Mouse (Mus musculus): ENCODE results near the gene S1pr2. TPM values are rescaled to one million over a fixed set of nuclear protein-coding genes. Genes with fewer than 3 reads are reported as not detected.

The S1pr2 gene
- 8.5 and 9.5 TPM in 2 replicates for polyA plus RNA-seq (2015; fragmentation: Nextera tagmentation; extraction: Ambion mirVana)

- Histone ChIP-seq H3K9ac (replicated peaks) (peak within 1 kb of the TSS; percentile 78), H3K9me3 (no peaks in the 10 kb centered on the region), H3K4me1 (replicated peaks) (peaks cover 40% of the 10 kb centered on the region), H3K27ac (peak within 1 kb of the TSS; percentile 54; the same call in 1 of the 2 replicates), H3K4me3 (replicated peaks) (peak within 1 kb of the TSS; percentile 72), H3K36me3 (no peaks in the 10 kb centered on the region), H3K4me2 (replicated peaks) (peak within 1 kb of the TSS; percentile 95), H3K27me3 (peaks cover 11% of the 10 kb centered on the region; the same call in 1 of the 2 replicates)
- WGBS: under 1% methylated on average over 47 of the region's 47 CpGs
- peak; percentile 72 for ATAC-seq
Measured at GRCm38 (mm10) chr9:20976216-20976960, at the start of gene S1pr2. Gene S1pr2 (minus strand): TSS chr9:20976781.

- H3K9ac ChIP-seq (replicated peaks): no peak overlapping the region
- H3K27ac ChIP-seq: no peak overlapping the region
- peaks cover 59% of the 10 kb centered on the region for H3K27me3 ChIP-seq
- H3K9me3 ChIP-seq: no peaks in the 10 kb centered on the region
- ATAC-seq: no peak
- H3K4me3 ChIP-seq (replicated peaks): no peak overlapping the region
- H3K4me1 ChIP-seq (replicated peaks): peaks cover 11% of the 10 kb centered on the region
- WGBS: 73% methylated on average over 19 of the region's 19 CpGs
- no peak overlapping the region for H3K4me2 ChIP-seq (replicated peaks)
- H3K36me3 ChIP-seq: no peaks in the 10 kb centered on the region
Measured at GRCm38 (mm10) chr9:21025258-21025810, 48.8 kb upstream of the S1pr2 start.

GRCm38 (mm10) chr9:21022726-21023125 is 46.1 kb upstream of the S1pr2 start:
- Histone ChIP-seq H3K27me3 (peaks cover 50% of the 10 kb centered on the region), H3K9ac (replicated peaks) (no peak overlapping the region), H3K9me3 (no peaks in the 10 kb centered on the region), H3K4me2 (replicated peaks) (no peak overlapping the region), H3K27ac (no peak overlapping the region), H3K36me3 (no peaks in the 10 kb centered on the region), H3K4me1 (replicated peaks) (no peaks in the 10 kb centered on the region), H3K4me3 (replicated peaks) (no peak overlapping the region)
- ATAC-seq: no peak
- 84% methylated on average over 1 of the region's 1 CpGs for WGBS

- no peaks in the 10 kb centered on the region for H3K36me3 ChIP-seq
- H3K27ac ChIP-seq: no peak overlapping the region
- peaks cover 50% of the 10 kb centered on the region for H3K27me3 ChIP-seq
- H3K9ac ChIP-seq (replicated peaks): no peak overlapping the region
- no peaks in the 10 kb centered on the region for H3K9me3 ChIP-seq
- 68% methylated on average over 6 of the region's 6 CpGs for WGBS
- no peak overlapping the region for H3K4me3 ChIP-seq (replicated peaks)
- no peak for ATAC-seq
- H3K4me2 ChIP-seq (replicated peaks): no peak overlapping the region
- no peaks in the 10 kb centered on the region for H3K4me1 ChIP-seq (replicated peaks)
Measured at GRCm38 (mm10) chr9:21022288-21022687, 45.7 kb upstream of the S1pr2 start.

GRCm38 (mm10) chr9:21021363-21021762 is 44.8 kb upstream of the S1pr2 start:
- H3K9ac ChIP-seq (replicated peaks): no peak overlapping the region
- no peaks in the 10 kb centered on the region for H3K4me1 ChIP-seq (replicated peaks)
- H3K4me2 ChIP-seq (replicated peaks): no peak overlapping the region
- 74% methylated on average over 3 of the region's 3 CpGs for WGBS
- no peak overlapping the region for H3K27ac ChIP-seq
- no peak for ATAC-seq
- no peak overlapping the region for H3K4me3 ChIP-seq (replicated peaks)
- H3K9me3 ChIP-seq: no peaks in the 10 kb centered on the region
- peaks cover 51% of the 10 kb centered on the region for H3K27me3 ChIP-seq
- no peaks in the 10 kb centered on the region for H3K36me3 ChIP-seq

GRCm38 (mm10) chr9:21018600-21018999 is 42.0 kb upstream of the S1pr2 start:
- WGBS: 80% methylated on average over 2 of the region's 2 CpGs
- Histone ChIP-seq H3K4me2 (replicated peaks) (no peak overlapping the region), H3K4me1 (replicated peaks) (peaks cover 10% of the 10 kb centered on the region), H3K36me3 (no peaks in the 10 kb centered on the region), H3K4me3 (replicated peaks) (no peak overlapping the region), H3K9me3 (no peaks in the 10 kb centered on the region), H3K27me3 (peaks cover 67% of the 10 kb centered on the region), H3K9ac (replicated peaks) (no peak overlapping the region), H3K27ac (no peak overlapping the region)
- no peak for ATAC-seq

- Histone ChIP-seq H3K4me3 (replicated peaks) (no peak overlapping the region), H3K4me1 (replicated peaks) (peaks cover 10% of the 10 kb centered on the region), H3K36me3 (no peaks in the 10 kb centered on the region), H3K4me2 (replicated peaks) (no peak overlapping the region), H3K9me3 (no peaks in the 10 kb centered on the region), H3K9ac (replicated peaks) (no peak overlapping the region), H3K27ac (no peak overlapping the region), H3K27me3 (peaks cover 70% of the 10 kb centered on the region)
- 38% methylated on average over 4 of the region's 4 CpGs for WGBS
- ATAC-seq: no peak
Measured at GRCm38 (mm10) chr9:21017177-21017575, 40.6 kb upstream of the S1pr2 start.

DNA sequence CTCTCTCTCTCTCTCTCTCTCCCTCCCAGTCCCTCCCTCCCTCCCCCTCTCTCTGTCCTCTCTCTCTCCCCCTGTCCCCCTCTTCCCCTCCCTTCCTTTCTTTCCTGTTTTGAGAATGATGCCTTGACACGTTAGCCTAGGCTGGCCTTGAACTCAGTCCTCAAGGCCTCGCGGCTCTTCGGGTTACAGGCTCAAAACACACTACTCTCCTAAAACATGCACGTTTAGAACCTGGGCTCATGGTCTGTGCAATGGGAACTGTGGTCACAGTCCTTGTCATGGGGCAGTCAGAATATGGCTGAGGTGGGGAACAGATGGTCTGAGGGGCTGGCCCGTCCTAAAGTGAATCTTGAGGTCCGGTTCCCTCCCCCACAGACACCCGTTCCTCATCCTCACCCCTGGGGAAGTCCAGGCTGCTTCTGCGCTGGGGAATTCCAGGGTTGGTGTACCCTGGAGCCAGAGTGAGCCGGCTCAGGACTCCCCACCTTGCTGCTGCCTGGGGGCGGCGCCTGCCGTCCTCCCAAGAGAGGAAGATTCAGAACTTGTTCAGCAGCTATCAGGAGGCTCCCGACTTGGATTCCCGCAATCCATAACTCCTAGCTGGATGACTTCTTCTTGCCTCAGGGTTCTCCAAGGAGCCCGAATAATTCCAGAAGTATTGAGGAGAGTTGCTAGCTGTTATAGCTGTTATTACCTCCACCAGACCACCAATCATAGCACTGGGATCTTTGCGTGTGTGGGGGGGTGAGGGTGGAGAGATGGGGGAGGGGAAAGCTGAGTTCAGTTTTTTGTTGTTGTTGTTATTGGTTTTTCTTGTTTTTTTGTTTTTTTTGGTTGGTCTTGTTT is 40.0 kb upstream of the S1pr2 start:
- Histone ChIP-seq H3K4me1 (replicated peaks) (peaks cover 10% of the 10 kb centered on the region), H3K9ac (replicated peaks) (no peak overlapping the region), H3K36me3 (no peaks in the 10 kb centered on the region), H3K27ac (no peak overlapping the region), H3K27me3 (peaks cover 67% of the 10 kb centered on the region), H3K4me3 (replicated peaks) (no peak overlapping the region), H3K9me3 (no peaks in the 10 kb centered on the region), H3K4me2 (replicated peaks) (no peak overlapping the region)
- ATAC-seq: no peak
- WGBS: 5% methylated on average over 17 of the region's 17 CpGs

DNA sequence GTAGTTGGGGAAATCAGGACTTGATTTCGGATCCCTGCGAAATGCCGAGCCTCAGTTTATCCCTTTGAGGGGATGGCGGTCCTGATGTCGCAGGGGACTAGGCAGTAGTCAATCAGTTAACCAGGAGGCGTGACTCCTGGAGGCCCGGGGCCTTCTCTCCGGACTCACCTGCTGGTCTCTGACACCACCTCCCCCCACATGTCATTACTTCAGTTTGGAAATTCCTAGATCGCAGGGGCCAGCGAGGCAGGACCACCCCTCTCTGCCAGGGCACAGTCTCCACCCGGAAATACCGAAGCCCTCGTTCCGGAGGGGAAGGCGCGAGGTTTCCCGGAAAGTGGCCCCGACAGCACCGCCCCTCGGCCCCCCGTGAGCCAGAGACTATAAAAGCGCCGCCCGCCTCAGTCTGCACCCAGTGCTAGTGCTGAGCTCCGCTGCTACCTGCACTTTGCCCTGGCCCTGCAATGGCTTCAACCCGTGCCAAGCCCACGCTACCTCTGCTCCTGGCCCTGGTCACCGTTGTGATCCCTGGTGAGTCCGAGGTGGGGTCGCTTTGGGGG is 39.1 kb upstream of the S1pr2 start, which contains the start of gene Icam1:
Icam1 (plus strand) TSS at position 415 of the 560 bp plus-strand sequence.
- Histone ChIP-seq H3K4me3 (replicated peaks) (peak within 1 kb of the TSS; percentile 4), H3K9ac (replicated peaks) (0 out of 2 replicates have a peak within 1 kb of the TSS, but pooled peaks have one; percentile 20), H3K36me3 (no peaks in the 10 kb centered on the region), H3K4me1 (replicated peaks) (peaks cover 10% of the 10 kb centered on the region), H3K4me2 (replicated peaks) (peak within 1 kb of the TSS; percentile 37), H3K9me3 (no peaks in the 10 kb centered on the region), H3K27me3 (peaks cover 66% of the 10 kb centered on the region), H3K27ac (no peak within 1 kb of the TSS)
- no peak for ATAC-seq
- under 1% methylated on average over 30 of the region's 30 CpGs for WGBS

GRCm38 (mm10) chr9:21014691-21015570 is 38.4 kb upstream of the S1pr2 start:
- peaks cover 66% of the 10 kb centered on the region for H3K27me3 ChIP-seq

DNA sequence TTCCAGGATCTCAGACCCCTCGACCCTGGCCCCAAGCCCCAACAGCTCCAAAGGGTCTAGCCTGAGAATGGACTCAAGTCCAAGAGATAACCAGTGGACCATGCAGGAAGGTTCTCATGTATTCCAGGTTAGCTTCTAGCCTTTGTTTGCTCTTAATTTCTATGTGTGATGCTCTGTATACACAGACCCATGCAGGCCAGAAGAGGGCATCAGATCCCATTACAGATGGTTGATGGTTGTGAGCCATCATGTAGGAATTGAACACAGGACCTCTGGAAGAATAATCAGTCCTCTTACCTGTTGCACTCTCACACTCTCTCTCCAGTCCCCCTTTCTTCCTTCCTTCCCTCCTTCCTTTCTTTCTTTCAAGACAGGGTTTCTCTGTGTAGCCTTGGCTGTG is 35.8 kb upstream of the S1pr2 start:
- no peak overlapping the region for H3K9ac ChIP-seq (replicated peaks)
- 59% methylated on average over 1 of the region's 1 CpGs for WGBS
- H3K27me3 ChIP-seq: peaks cover 46% of the 10 kb centered on the region
- no peak overlapping the region for H3K4me2 ChIP-seq (replicated peaks)
- no peaks in the 10 kb centered on the region for H3K9me3 ChIP-seq
- H3K4me3 ChIP-seq (replicated peaks): no peak overlapping the region
- H3K27ac ChIP-seq: no peak overlapping the region
- H3K36me3 ChIP-seq: peaks cover 23% of the 10 kb centered on the region
- no peak for ATAC-seq
- H3K4me1 ChIP-seq (replicated peaks): peaks cover 10% of the 10 kb centered on the region

More at GRCm38 (mm10) chr9:21014691-21015570, 38.4 kb upstream of the S1pr2 start:
- no peaks in the 10 kb centered on the region for H3K36me3 ChIP-seq
- H3K9ac ChIP-seq (replicated peaks): 0 out of 2 replicates have a peak overlapping the region, but pooled peaks have one; percentile 20
- no peaks in the 10 kb centered on the region for H3K9me3 ChIP-seq
- WGBS: 3% methylated on average over 28 of the region's 29 CpGs
- H3K4me3 ChIP-seq (replicated peaks): peak overlapping the region; percentile 4
- peak overlapping the region; percentile 37 for H3K4me2 ChIP-seq (replicated peaks)
- H3K27ac ChIP-seq: no peak overlapping the region
- ATAC-seq: no peak
- H3K4me1 ChIP-seq (replicated peaks): peaks cover 10% of the 10 kb centered on the region

Data from midbrain, embryonic 13.5 days (tissue).